Mouse (Mus musculus): ENCODE data around the gene Sept9.
A peak's percentile ranks its signal among the peaks of the same experiment; 100 is the strongest.

Gene Sept9

GRCm38 (mm10) chr11:117246981-117247431 lies 47.5 kb downstream of the Sept9 start:
- DNase-seq (ENCODE audit: low spot score), result peak; percentile 80

DNA sequence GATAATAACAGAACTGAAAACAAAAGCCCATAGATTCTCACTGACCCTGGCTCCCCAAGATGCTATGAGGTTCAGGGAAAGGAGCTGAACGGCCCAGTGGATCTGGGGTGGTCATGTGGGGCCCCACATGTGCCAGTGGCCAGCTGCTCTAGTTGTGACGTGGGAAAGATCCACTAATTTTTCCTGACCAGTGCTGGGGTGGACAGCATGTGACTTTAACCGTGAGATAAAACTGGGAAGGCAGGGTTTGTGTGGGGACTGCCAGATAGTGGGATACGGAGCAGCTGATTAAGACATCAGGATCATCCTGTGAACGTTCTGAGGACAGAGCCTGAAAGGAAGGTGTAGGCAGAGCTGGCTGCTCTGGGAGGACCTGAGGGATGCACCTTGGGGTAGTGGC lies 48.1 kb downstream of the Sept9 start:
- no peak for DNase-seq (ENCODE audit: low spot score)

- DNase-seq (ENCODE audit: low spot score), result no peak
These were observed 49.3 kb downstream of the Sept9 start for GRCm38 (mm10) chr11:117248734-117249248.

DNA sequence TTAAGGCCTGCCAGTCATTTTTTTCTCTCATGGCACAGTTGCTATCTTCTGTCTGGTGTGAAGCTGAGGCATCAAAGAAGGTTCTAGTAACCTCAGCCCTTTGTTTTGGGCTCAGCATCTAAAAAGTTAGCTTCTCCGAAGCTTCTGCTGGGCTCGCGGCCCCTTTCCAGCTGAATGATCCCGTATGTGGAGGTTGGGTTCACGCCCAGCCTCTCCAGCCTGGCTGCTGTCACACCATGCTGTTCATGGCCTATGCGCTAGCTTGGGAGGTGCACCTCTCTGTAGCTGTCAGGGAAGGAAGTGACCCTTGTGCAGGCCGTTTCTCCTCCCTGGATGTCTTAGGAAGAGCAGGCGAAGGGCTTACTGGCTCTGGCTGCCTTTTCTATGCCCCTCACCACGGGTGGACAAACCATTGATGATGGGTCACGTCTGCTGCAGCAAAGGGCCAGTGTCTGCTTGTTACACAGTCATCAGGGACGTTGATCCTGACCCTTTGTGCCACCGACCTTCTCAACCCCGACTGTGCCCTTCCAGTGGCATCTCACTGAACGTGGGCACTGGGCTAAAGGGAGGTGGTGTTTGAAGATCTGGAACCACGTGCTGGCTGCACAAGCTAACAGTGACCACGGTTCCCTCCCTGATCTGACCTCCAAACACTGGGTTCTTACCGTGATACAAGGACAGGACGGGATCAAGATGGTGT lies 50.0 kb downstream of the Sept9 start:
- no peak for DNase-seq (ENCODE audit: low spot score)

DNA sequence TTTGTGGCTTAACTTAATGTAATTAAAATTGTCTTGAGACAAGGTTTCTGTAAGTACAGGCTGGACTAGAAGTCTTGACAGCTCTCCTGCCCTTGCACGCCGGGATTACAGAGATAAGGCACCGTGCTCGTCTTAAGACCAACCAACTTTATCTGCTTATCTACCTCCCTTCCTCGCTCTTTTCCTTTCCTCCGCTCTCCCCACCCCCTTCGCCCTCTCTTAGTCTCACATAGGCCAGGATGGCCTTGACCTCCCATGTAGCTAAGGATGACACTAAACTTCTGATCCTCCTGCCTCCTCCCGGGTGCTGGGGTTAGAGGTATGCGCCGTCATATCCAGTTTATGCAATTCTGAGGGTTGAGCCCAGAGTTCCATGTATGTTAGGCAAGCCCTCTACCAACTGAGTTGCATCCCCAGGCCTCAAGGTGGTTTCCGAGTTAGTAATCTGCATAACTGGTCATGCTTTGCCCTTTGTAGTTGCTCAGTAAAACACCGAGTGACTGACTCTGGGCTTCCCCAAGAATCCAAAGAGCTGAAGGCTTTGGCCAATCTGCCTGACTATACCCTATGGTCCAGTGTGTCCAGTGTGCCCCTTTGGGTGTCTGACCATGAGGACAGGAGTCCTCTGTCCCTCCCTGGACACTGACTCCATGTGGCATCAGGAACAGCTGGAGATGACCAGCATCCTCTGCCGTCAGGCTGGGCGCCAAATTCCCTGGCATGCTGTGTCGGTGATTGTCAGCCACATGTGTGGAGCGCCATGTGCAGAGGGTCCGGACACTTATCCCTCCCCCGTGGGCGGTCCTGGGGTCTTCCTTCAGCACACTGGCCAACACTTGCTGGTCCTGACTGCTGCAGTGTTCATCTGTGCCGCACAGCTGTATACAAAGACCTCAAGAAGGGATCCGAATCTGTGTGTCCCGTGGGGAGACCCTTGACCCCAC lies 50.8 kb downstream of the Sept9 start:
- no peak for DNase-seq (ENCODE audit: low spot score)

- no peak for DNase-seq (ENCODE audit: low spot score)
These were observed 52.3 kb downstream of the Sept9 start for GRCm38 (mm10) chr11:117251755-117252154.

DNA sequence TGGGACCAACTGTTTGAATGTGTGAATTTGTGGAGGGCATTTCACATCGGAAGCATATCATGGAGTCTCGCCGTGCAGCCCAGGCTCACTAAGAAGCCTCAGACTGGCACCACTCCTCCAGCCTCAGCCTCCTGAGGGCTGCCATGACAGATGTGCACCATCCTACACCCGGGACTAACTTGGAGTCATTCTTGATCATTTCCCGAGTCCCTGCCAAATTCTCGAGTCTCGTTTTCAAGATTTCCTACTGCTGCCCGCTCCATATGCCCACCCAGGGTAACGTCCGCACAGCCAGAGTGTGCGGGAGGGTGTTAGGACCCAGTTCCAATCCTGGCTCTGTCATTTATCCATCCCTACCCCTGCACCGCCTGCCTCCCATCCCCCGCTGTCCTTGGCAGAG lies 53.4 kb downstream of the Sept9 start:
- DNase-seq (ENCODE audit: low spot score), result no peak

GRCm38 (mm10) chr11:117254161-117255107 lies 55.0 kb downstream of the Sept9 start:
- DNase-seq (ENCODE audit: low spot score), result no peak

DNA sequence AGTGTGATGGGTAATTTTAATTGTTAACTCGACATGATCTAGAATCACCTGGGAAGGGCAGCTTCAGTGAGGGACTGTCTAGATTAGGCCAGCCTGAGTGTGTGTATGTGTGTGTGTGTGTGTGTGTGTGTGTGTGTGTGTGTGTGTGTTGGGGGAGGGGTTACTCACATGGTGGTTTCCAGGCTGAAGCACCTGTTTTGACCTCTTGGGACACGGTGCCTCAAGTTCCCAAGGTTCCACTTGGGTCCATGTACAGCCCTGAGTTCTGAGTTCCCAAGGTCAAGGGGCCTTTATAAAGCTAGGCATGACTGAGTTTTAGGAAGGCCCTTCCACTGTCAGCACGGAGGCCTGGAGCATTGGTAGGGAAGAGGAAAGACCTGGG lies 55.6 kb downstream of the Sept9 start:
- DNase-seq (ENCODE audit: low spot score), result no peak

GRCm38 (mm10) chr11:117256088-117256487 lies 56.6 kb downstream of the Sept9 start:
- DNase-seq (ENCODE audit: low spot score), result no peak

GRCm38 (mm10) chr11:117256840-117257239 lies 57.4 kb downstream of the Sept9 start:
- DNase-seq (ENCODE audit: low spot score), result no peak

- DNase-seq (ENCODE audit: low spot score), result no peak
These were observed 57.8 kb downstream of the Sept9 start for GRCm38 (mm10) chr11:117257266-117257665.

GRCm38 (mm10) chr11:117257842-117258241 lies 58.4 kb downstream of the Sept9 start:
- no peak for DNase-seq (ENCODE audit: low spot score)

DNA sequence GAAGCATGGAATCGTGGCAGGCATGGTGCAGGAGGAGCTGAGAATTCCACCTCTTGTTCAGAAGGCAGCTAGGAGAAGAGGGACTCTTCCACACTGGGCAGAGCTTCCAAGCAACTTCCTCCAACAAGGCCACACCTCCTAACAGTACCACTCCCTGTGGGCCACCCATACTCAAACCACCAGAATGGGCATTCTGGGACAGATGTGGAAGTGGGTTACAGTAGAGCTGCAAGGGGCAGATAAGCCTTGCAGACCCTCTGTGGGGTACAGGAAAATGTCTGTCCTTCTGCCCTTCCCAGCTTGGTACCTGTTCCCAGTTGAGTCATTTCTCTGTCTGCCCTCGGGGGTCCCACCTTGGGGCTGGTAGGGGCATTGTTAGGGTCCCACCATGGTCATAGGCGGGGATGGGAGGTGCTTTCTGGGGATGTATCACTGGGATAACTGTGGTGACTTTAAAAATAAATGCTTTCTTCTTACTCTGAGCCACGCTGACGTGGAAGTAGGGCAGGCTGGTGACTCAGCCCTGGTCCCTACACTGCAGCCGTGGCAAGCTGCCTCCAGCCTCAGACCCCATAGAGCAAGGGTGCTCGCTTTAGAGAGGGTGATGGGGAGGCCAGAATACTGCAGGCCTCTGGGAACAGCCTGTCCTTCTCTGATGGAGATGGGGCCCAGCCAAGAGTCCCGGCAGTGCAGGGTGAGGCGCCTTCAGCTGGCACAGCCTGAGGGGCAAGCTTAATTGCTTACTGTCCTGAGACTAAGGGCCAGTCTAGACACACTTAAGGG lies 59.9 kb downstream of the Sept9 start:
- no peak for DNase-seq (ENCODE audit: low spot score)

- no peak for DNase-seq (ENCODE audit: low spot score)
These were observed 61.2 kb downstream of the Sept9 start for GRCm38 (mm10) chr11:117260631-117261030.

DNA sequence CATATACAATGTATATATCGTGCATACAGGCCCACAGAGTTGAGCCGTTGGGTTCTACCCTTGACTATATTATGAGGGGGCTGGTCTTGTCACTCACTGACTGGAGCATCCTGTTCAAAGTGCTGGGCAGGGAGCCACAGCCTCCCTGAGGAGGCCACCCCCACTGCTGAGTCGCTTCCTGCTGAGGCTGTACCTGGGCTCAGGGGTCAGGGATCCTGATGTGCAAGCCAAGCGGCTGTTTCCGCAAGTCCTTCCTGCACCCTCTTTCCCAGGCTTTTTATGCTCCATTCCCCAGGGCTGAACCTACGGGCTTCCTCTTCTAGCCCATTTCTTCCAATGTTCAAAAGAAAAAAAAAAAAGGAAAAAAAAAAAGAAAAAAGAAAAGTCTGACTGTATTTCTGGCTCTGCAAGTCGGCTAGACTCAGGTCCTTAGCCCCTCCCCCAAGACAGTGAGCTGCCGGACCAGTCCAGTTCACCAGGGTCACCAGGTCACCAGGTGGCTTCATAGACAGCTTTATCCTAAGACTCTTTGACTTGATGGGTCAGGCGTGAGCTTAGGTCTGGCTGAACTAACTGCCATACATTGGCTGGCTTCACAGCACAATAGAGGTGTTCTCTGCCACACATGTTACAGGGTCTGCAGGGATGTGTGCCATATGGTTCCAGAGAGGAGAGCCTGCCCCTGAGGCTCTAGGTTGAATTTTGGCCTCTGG lies 63.8 kb downstream of the Sept9 start:
- DNase-seq (ENCODE audit: low spot score), result no peak

DNA sequence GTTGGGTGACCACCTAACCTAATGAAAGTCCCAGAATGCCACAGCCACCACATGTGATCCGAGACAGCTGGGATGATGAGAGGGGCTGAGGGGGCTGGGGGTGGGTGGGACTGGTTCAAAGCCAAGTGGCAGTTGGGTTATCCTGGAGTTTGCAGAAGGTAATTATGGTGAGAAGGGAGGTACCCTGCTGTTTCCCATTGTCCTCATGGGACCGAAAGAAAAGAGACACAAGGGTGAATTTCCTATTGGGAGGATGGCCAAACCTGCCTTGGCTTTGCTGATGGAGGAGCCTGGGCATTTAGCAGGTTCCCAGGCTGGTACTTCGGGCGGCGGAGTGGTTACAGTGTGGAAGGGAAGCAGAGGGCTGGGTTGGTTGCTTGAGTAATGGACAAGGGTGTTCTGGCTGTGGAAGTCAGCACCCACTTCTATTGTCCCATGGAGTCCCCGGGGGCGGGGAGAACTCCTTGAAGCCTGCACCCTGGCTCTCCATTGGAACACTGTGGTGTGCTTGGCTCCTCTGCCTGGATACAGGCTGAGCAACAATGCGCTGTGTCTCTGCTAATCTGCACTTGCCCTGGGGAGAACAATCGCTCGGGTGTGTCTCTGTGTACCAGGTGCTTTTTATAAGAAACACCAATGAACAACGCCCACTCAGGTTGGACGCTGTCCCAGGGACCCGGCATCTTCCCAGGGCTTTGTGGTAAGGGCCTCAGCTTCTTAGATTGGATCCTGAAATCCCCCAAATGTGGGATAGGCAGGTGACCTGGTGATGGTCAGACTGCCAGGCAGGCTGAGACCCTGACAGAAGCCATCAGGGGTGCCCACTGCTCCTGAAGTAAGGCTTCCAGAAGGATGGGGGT lies 64.9 kb downstream of the Sept9 start:
- DNase-seq (ENCODE audit: low spot score), result peak; percentile 70

DNA sequence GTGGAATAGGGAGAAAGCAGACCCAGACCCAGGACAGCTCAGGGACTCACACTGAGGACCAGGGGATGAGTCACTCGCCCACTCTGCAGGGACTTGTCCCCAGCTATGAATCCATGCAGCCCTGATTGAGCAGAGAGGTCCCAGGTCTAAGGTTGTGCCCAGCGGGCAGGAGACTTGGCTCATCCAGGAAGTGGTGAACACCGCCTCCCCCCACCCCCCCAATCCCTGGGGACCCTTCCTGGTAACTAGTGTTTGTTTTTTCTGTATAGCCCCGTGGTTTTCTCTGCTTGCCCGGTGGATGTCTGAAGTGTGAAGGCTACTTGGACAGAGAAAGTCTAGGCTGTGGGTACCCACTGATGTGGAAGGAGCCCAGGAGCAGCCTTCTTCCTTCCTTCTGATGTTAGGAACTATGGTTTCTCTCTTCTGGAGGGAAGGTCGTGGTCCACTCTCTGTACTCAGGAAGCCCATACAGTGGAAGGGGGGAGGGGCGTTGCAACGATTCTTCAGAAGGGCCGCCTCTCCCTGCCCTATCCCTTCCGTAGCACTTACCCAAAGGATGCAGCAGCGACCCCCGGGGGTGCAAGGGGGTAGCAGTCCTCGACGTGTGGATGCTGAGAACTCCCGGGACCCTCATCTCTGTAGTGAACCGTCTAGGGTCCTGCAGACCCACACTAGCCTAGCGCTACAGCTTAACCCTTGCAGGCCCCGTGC lies 66.0 kb downstream of the Sept9 start:
- peak; percentile 60 for DNase-seq (ENCODE audit: low spot score)
